Mouse (Mus musculus): Measurements from ENCODE around the gene Prdx6b.

GRCm38 (mm10) chr2:80314201-80314600 is 21.9 kb downstream of the Prdx6b start:
- no peak for TF ChIP-seq CTCF (IDR thresholded peaks at IDR 0.05)
- TF ChIP-seq EP300 (IDR thresholded peaks at IDR 0.05), result no peak

Data from lung, postnatal 0 days (tissue).